Mouse (Mus musculus): ENCODE data around the gene Pin4. TPM values are rescaled to one million over a fixed set of nuclear protein-coding genes. Genes with fewer than 3 reads are reported as not detected.
A peak's percentile ranks its signal among the peaks of the same experiment; 100 is the strongest.

Pin4 gene
- polyA plus RNA-seq, 1 experiment from 2014 or later, result 82.0 TPM

DNA sequence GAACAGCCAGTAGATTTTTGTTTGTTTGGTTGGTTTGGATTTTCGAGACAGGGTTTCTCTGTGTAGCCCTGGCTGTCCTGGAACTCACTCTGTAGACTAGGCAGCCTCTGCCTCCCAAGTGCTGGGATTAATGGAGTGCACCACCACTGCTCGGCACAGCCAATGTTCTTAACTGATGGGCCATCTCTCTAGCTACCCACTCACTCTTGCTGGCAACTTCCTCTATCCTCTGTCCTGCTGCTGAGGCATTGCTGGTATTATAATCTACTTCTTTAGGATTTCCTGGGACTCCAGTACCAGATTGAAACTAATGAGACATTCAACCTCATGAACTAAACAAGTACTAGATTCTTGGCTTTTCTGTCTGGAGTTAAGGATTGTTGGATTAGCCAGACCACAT is 41.3 kb downstream of the Pin4 start:
- no peaks in the 10 kb centered on the region for H3K27me3 ChIP-seq
- no peak overlapping the region for H3K4me3 ChIP-seq
- H3K27ac ChIP-seq, result no peak overlapping the region
- 88% methylated on average over 2 of the region's 2 CpGs for WGBS
- ATAC-seq (ENCODE audit: low FRiP score), result no peak
- H3K4me2 ChIP-seq, result no peak overlapping the region
- no peaks in the 10 kb centered on the region for H3K9me3 ChIP-seq
- H3K4me1 ChIP-seq (replicated peaks), result no peaks in the 10 kb centered on the region
- no peaks in the 10 kb centered on the region for H3K36me3 ChIP-seq
- no peak overlapping the region for H3K9ac ChIP-seq

- no peak overlapping the region for H3K4me2 ChIP-seq
- H3K9me3 ChIP-seq, result no peaks in the 10 kb centered on the region
- H3K36me3 ChIP-seq, result no peaks in the 10 kb centered on the region
- H3K27ac ChIP-seq, result no peak overlapping the region
- no peak for ATAC-seq (ENCODE audit: low FRiP score)
- H3K27me3 ChIP-seq, result 0 out of 2 replicates have a peak, but pooled peaks cover 10% of the 10 kb centered on the region
- WGBS, result 49% methylated on average over 2 of the region's 2 CpGs
- no peak overlapping the region for H3K9ac ChIP-seq
- peaks cover 12% of the 10 kb centered on the region for H3K4me1 ChIP-seq (replicated peaks)
- H3K4me3 ChIP-seq, result no peak overlapping the region
These were observed 43.8 kb downstream of the Pin4 start for GRCm38 (mm10) chrX:102163096-102163495.

- Histone ChIP-seq H3K27me3 (0 out of 2 replicates have a peak, but pooled peaks cover 10% of the 10 kb centered on the region), H3K36me3 (no peaks in the 10 kb centered on the region), H3K9me3 (no peaks in the 10 kb centered on the region), H3K4me3 (no peak overlapping the region), H3K27ac (no peak overlapping the region), H3K4me2 (no peak overlapping the region), H3K9ac (no peak overlapping the region), H3K4me1 (replicated peaks) (peaks cover 12% of the 10 kb centered on the region)
- 83% methylated on average over 4 of the region's 4 CpGs for WGBS
- ATAC-seq (ENCODE audit: low FRiP score), result no peak
These were observed 44.3 kb downstream of the Pin4 start for GRCm38 (mm10) chrX:102163529-102163928.

DNA sequence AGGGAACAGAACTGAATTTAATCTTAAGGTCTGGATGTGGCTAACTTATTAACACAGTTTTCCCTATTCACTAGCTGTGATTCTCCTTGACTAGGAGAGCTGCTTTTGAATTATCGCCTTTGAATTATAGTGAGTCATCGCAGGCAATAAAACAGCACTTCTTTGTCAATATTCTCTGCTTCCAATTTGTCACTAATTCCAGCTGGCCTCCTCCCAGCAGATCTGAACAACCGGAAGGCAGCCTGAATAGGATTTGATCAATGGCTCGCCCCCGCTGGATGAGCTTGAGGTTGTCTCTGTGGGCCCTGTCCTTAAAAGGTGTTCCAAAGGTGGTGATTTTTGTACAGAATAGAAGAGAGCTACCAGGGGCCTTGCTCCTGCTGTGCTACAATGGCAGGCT is 47.3 kb downstream of the Pin4 start:
- Histone ChIP-seq H3K27me3 (0 out of 2 replicates have a peak, but pooled peaks cover 15% of the 10 kb centered on the region), H3K9ac (no peak overlapping the region)

DNA sequence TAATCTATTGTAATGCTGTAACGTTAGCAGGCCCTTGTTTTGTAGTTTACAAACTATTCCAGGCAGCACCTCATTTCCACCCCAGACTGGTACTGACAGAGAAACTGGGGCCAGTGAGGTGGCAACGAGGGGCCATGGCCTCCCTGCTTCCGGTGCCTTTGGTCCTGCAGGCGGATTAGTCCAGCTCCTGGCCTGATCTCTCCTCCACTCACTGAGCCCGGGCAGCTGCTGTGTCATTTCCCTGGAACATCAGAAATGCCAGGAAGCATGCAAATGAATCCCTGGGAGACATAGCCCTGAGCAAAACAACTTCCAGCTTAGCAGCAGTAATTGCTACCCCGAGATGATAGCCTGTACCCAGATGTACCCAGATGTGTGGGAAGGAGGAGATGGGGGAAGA is 47.7 kb downstream of the Pin4 start:
- 27% methylated on average over 6 of the region's 6 CpGs for WGBS
- no peak for ATAC-seq (ENCODE audit: low FRiP score)
- H3K9ac ChIP-seq, result no peak overlapping the region

More for the DNA sequence above, 47.3 kb downstream of the Pin4 start:
- Histone ChIP-seq H3K9me3 (no peaks in the 10 kb centered on the region), H3K27ac (peak overlapping the region; percentile 66), H3K4me3 (no peak overlapping the region), H3K4me2 (no peak overlapping the region), H3K36me3 (no peaks in the 10 kb centered on the region), H3K4me1 (replicated peaks) (peaks cover 12% of the 10 kb centered on the region)
- WGBS, result 46% methylated on average over 5 of the region's 5 CpGs
- ATAC-seq (ENCODE audit: low FRiP score), result no peak

DNA sequence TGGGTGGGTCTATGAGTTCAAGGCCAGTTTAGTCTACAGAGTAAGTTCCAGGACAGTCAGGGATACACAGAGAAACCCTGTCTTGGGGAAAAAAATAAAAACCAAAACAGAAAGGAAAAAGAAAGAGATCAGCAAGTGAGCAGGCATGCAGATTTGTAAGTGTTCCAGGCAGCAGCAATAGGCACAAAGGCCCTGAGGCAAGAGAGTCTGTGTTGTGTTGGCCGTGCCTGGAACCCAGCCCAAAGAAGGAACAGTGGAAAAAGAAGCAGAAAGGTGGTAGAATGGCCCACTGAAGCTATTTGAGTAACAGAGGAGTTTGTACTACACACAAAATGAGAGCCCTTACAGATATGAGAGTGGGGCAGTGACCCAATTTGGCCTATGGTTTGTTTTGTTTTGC is 50.5 kb downstream of the Pin4 start:
- H3K27ac ChIP-seq, result no peak overlapping the region
- no peak for ATAC-seq (ENCODE audit: low FRiP score)
- H3K9ac ChIP-seq, result no peak overlapping the region
- H3K9me3 ChIP-seq, result no peaks in the 10 kb centered on the region
- peaks cover 12% of the 10 kb centered on the region for H3K4me1 ChIP-seq (replicated peaks)
- WGBS, result 75% methylated on average over 1 of the region's 1 CpGs
- no peaks in the 10 kb centered on the region for H3K36me3 ChIP-seq
- H3K4me2 ChIP-seq, result no peak overlapping the region
- no peak overlapping the region for H3K4me3 ChIP-seq
- H3K27me3 ChIP-seq, result 0 out of 2 replicates have a peak, but pooled peaks cover 15% of the 10 kb centered on the region

More for the DNA sequence above, 47.7 kb downstream of the Pin4 start:
- H3K27ac ChIP-seq, result peak overlapping the region; percentile 66
- H3K9me3 ChIP-seq, result no peaks in the 10 kb centered on the region
- no peaks in the 10 kb centered on the region for H3K36me3 ChIP-seq
- H3K4me2 ChIP-seq, result no peak overlapping the region
- H3K27me3 ChIP-seq, result 0 out of 2 replicates have a peak, but pooled peaks cover 15% of the 10 kb centered on the region
- no peak overlapping the region for H3K4me3 ChIP-seq
- peaks cover 12% of the 10 kb centered on the region for H3K4me1 ChIP-seq (replicated peaks)

DNA sequence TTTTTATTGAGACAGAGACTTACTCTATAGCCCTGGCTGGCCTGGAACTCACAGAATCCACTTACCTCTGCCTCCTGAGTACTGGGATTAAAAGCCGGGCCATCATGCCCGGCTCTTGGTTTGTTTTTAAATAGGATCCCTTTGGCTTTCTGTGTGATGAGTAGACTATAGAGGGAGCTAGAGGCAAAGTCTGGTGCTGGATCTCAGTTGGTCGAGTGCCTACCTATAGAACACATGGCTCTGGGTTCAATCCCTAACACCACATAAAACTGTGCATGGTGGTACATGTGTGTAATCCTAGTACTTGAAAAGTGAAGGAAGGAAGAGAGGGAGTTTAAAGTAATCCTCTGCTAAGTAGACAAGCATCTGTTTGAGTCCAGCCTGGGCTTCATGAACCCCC is 50.9 kb downstream of the Pin4 start:
- Histone ChIP-seq H3K27ac (no peak overlapping the region), H3K4me3 (no peak overlapping the region), H3K4me1 (replicated peaks) (peaks cover 12% of the 10 kb centered on the region), H3K36me3 (no peaks in the 10 kb centered on the region), H3K4me2 (no peak overlapping the region), H3K9ac (no peak overlapping the region), H3K27me3 (0 out of 2 replicates have a peak, but pooled peaks cover 15% of the 10 kb centered on the region), H3K9me3 (no peaks in the 10 kb centered on the region)
- ATAC-seq (ENCODE audit: low FRiP score), result no peak
- WGBS, result 63% methylated on average over 3 of the region's 3 CpGs

DNA sequence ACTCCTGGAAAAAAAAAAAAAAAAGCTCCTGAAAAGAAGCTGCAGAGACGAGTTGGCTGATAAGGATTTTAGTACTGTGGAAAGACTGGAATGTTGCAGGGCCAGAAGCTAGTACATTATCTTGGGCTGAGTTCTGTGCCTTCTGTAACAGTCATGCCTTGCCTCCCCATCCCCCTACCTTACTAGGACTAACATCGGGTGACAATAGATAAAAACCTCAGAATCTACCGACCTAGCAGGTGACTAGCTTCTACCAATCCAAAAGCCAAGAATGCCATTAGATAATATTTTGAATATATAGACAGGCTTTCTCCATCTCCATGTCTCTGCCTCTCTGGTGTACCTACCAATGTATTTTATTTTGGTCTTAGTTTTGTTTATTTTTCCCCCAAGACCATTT is 51.7 kb downstream of the Pin4 start:
- Histone ChIP-seq H3K4me1 (replicated peaks) (peaks cover 12% of the 10 kb centered on the region), H3K27me3 (0 out of 2 replicates have a peak, but pooled peaks cover 15% of the 10 kb centered on the region), H3K9me3 (no peaks in the 10 kb centered on the region), H3K4me2 (no peak overlapping the region), H3K9ac (no peak overlapping the region), H3K27ac (no peak overlapping the region), H3K4me3 (no peak overlapping the region), H3K36me3 (no peaks in the 10 kb centered on the region)
- no peak for ATAC-seq (ENCODE audit: low FRiP score)
- 72% methylated on average over 3 of the region's 3 CpGs for WGBS

DNA sequence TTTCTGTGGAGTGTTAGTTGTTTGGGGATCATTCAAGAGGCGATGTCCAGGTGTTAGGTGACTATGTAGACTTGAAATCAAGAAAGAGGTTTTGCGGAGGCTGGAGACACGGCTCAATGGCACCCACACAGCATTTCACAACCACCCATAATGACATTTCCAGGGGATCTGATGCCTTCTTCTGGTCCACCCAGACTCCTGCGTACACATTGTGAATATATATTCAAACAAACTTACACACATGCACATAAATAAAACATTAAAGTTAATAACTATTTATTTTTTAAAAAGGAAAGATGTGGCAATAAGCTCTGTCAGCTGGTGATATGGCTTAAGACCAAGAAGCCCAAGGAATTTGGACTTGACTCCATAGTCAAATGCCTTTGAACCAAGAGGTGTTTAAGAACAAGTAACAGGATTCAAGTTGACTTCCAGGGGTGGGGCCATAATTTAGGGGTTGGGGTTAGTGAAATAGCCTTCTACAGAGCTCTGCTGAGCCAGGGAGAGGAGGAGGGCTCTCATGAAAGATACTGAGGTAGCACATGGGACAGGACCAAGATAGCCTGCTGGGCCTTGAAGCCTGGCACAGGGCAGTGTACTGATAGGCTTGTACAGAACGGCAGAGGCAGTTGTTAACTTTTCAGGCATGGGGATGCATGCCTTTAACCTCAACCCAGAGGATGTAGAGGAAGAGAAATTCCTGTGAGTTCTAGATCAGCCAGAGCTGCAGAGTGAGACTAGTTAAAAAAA is 56.5 kb downstream of the Pin4 start:
- Histone ChIP-seq H3K27ac (no peak overlapping the region), H3K4me3 (no peak overlapping the region), H3K27me3 (peaks cover 10% of the 10 kb centered on the region; the same call in 1 of the 2 replicates), H3K4me1 (replicated peaks) (no peaks in the 10 kb centered on the region), H3K36me3 (no peaks in the 10 kb centered on the region), H3K4me2 (no peak overlapping the region), H3K9ac (no peak overlapping the region), H3K9me3 (no peaks in the 10 kb centered on the region)
- ATAC-seq (ENCODE audit: low FRiP score), result no peak
- WGBS, result 89% methylated on average over 5 of the region's 5 CpGs

Other genes starting within 250 kb of the Pin4 start
- gene Rtl5, start 48.1 kb upstream of the Pin4 start, polyA plus RNA-seq (2015; fragmentation: Nextera tagmentation; extraction: Ambion mirVana), result 4.7 and 7.1 TPM in 2 replicates
- gene Ercc6l, start 37.6 kb downstream of the Pin4 start, polyA plus RNA-seq (2015; fragmentation: Nextera tagmentation; extraction: Ambion mirVana), result 2.4 and 2.7 TPM in 2 replicates
- 440 and 450 TPM in 2 replicates for gene Rps4x, start 69.9 kb downstream of the Pin4 start, polyA plus RNA-seq (2015; fragmentation: Nextera tagmentation; extraction: Ambion mirVana)
- gene Cited1, start 132.7 kb downstream of the Pin4 start, polyA plus RNA-seq (2015; fragmentation: Nextera tagmentation; extraction: Ambion mirVana), result 10.1 and 10.8 TPM in 2 replicates